Mouse (Mus musculus) limb, embryonic 14.5 days (tissue): ENCODE data around the gene Mmrn1. TPM values are rescaled to one million over a fixed set of nuclear protein-coding genes. Genes with fewer than 3 reads are reported as not detected.

Source experiments
- ATAC-seq: fragments of 200-750 bp; cut with Nextera tagmentation; 2 replicates; pipeline ENCODE4 v1.8.0; 2017; ENCODE audit warnings: low read depth, moderate number of reproducible peaks, moderate TSS enrichment; ENCODE audit not compliant: low FRiP score
- DNase-seq: peaks from one replicate; pipeline ENCODE4 v3.0.0-alpha.2; 2015; ENCODE audit warnings: low spot score
- H3K27ac ChIP-seq: fragments of 300-500 bp; sonication (generic); replicated peaks from 2 replicates; pipeline ENCODE4 v1.5.1; 2014; ENCODE audit warnings: low read depth, mild to moderate bottlenecking, low read length, moderate library complexity, mixed read lengths
- H3K27me3 ChIP-seq: fragments of 300-500 bp; sonication (generic); 2 replicates; pipeline ENCODE4 v1.6.1; 2014; ENCODE audit warnings: low read length, mixed read lengths; ENCODE audit not compliant: control insufficient read depth, insufficient read depth
- H3K36me3 ChIP-seq: fragments of 300-500 bp; sonication (generic); 2 replicates; pipeline ENCODE4 v1.6.1; 2014; ENCODE audit warnings: mild to moderate bottlenecking, low read length, moderate library complexity, mixed read lengths; ENCODE audit not compliant: control insufficient read depth, insufficient read depth
- H3K4me1 ChIP-seq: fragments of 300-500 bp; sonication (generic); 2 replicates; pipeline ENCODE4 v1.6.1; 2014; ENCODE audit warnings: antibody characterized with exemption, low read length, mixed read lengths; ENCODE audit not compliant: control insufficient read depth, insufficient read depth
- H3K4me2 ChIP-seq: fragments of 300-500 bp; sonication (generic); replicated peaks from 2 replicates; pipeline ENCODE4 v1.6.1; 2014; ENCODE audit warnings: low read depth, mild to moderate bottlenecking, low read length, moderate library complexity; ENCODE audit not compliant: severe bottlenecking
- H3K4me3 ChIP-seq: fragments of 300-500 bp; sonication (generic); replicated peaks from 2 replicates; pipeline ENCODE4 v1.5.1; 2014; ENCODE audit warnings: low read length
- H3K9ac ChIP-seq: fragments of 300-500 bp; sonication (generic); 2 replicates; pipeline ENCODE4 v1.6.1; 2014; ENCODE audit warnings: mild to moderate bottlenecking, low read depth, low read length, moderate library complexity; ENCODE audit not compliant: severe bottlenecking
- H3K9me3 ChIP-seq: fragments of 300-500 bp; sonication (generic); 2 replicates; pipeline ENCODE4 v1.6.1; 2016; ENCODE audit warnings: low read length; ENCODE audit not compliant: control insufficient read depth
- POLR2A ChIP-seq: fragments of 200-500 bp; IDR thresholded peaks from 2 replicates; pipeline ENCODE4 v1.8.0; 2012; ENCODE audit warnings: inconsistent platforms, mild to moderate bottlenecking, moderate library complexity, borderline replicate concordance; ENCODE audit not compliant: insufficient read depth, insufficient read length; ENCODE audit errors: extremely low read depth
- WGBS: fragments of 180-500 bp; shearing (Covaris S2); extraction: QIAGEN DNeasy Blood & Tissue Kit; methylation state at CpG from one replicate; pipeline ENCODE4 v1.1.7; 2014; 5-methylcytosine and 5-hydroxymethylcytosine counted together
- polyA plus RNA-seq, 2 experiments: library from polyadenylated mRNA; depleted of rRNA in 1 of 2; stranded (reverse) in 1 of 2; unstranded in 1 of 2; fragments of >200 nt; fragmentation: Nextera tagmentation in 1 of 2; extraction: Ambion mirVana in 1 of 2; gene quantifications; 2 replicates each; pipeline versions ENCODE4 v1.2.1 to v1.2.3; 2012 to 2014

Gene Mmrn1
- polyA plus RNA-seq, 2 experiments: 3.7 to 7.5 TPM

DNA sequence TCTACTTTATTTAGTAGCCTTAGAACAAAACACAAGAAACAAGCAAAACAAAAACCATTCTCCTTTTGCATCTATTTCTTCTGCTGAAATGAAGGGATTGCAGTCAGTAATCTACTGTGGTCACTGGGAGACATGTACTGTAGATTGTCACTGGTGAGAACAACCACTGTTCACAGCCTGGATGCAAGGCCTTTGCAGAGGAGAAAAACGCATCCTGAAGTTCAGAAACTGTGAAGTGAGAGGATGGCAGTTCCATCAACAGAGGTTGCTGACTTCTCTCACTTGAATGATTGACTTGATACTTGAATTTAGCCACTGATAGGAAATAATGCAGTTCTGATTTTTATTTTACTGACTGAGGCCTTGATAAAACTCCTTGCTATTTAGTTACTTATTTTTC, 53.8 kb downstream of the Mmrn1 start:
- H3K36me3 ChIP-seq: no peaks in the 10 kb centered on the region

DNA sequence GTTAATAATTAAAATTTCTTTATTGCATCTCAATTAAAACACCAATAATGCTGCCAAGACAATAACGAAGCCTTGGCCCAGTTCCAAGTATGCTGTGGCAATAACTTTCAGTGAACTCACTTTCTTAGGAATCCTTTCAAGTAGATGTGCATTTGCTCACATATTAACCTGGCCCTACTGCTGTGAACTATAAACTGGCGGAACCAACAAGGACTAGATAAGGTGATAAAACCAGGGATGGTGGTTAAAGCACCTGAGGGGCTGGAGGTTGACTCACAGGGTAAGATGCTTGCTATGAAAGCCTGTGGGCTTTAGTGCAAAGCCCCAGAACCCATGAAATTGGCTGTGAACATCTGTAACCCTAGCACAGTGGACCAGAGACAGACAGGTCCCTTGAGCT, 54.3 kb downstream of the Mmrn1 start:
- no peak for TF ChIP-seq POLR2A
- H3K9ac ChIP-seq: no peak overlapping the region
- no peaks in the 10 kb centered on the region for H3K9me3 ChIP-seq
- WGBS: 52% methylated on average over 2 of the region's 2 CpGs
- no peaks in the 10 kb centered on the region for H3K4me1 ChIP-seq
- H3K36me3 ChIP-seq: no peaks in the 10 kb centered on the region
- H3K27ac ChIP-seq: no peak overlapping the region
- H3K4me3 ChIP-seq: no peak overlapping the region
- no peak for ATAC-seq
- no peak overlapping the region for H3K4me2 ChIP-seq
- H3K27me3 ChIP-seq: no peaks in the 10 kb centered on the region
- DNase-seq: no peak

More for the DNA sequence above, 53.8 kb downstream of the Mmrn1 start:
- ATAC-seq: no peak
- no peak for TF ChIP-seq POLR2A
- H3K4me2 ChIP-seq: no peak overlapping the region
- H3K4me1 ChIP-seq: no peaks in the 10 kb centered on the region
- no peaks in the 10 kb centered on the region for H3K27me3 ChIP-seq
- no peak for DNase-seq
- H3K27ac ChIP-seq: no peak overlapping the region
- H3K9ac ChIP-seq: no peak overlapping the region
- H3K4me3 ChIP-seq: no peak overlapping the region
- 48% methylated on average over 1 of the region's 1 CpGs for WGBS
- no peaks in the 10 kb centered on the region for H3K9me3 ChIP-seq

DNA sequence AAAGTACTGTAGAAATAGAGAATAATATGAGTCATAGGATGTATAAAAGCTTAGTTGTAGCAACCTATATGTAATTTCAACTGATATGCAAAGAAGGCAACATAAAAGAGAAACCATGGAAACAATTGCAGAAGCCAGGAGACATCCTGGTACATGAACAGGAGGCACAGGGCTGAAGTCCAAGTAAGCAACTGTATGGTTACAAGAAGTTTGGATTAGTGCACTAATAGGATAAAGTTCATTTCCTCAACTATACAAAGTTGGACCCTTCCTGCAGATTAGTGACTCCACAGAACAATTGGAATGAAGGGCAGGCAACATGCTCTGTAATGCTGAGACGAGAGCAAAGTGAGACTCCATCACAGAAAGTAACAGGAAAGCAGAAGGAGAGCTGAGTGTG, 59.6 kb downstream of the Mmrn1 start:
- Histone ChIP-seq H3K27ac (no peak overlapping the region), H3K4me3 (no peak overlapping the region), H3K4me2 (no peak overlapping the region), H3K36me3 (no peaks in the 10 kb centered on the region), H3K9me3 (no peaks in the 10 kb centered on the region), H3K27me3 (no peaks in the 10 kb centered on the region), H3K9ac (no peak overlapping the region), H3K4me1 (no peaks in the 10 kb centered on the region)
- no peak for ATAC-seq
- no peak for TF ChIP-seq POLR2A
- 82% methylated on average over 1 of the region's 1 CpGs for WGBS
- no peak for DNase-seq

DNA sequence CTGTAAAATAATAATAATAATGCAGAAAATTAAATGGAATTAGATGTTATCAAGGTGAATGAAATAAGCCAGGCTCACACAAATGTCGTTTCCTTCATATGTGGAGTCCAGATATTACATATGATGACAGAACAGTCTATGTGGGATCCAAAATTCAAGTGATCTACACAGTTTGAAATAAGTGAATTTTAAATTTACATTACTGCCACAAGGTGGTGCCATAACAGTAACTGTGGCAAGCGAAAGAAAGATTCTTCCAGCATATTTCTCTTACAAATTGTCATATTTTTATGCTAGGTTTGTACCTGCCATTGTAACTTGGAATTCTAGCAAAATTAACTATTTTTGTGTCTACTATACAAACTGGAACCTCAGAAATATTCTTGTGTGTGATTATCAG, 61.1 kb downstream of the Mmrn1 start:
- Histone ChIP-seq H3K27me3 (no peaks in the 10 kb centered on the region), H3K9ac (no peak overlapping the region), H3K4me1 (no peaks in the 10 kb centered on the region), H3K27ac (no peak overlapping the region), H3K36me3 (no peaks in the 10 kb centered on the region), H3K4me3 (no peak overlapping the region), H3K9me3 (no peaks in the 10 kb centered on the region), H3K4me2 (no peak overlapping the region)
- TF ChIP-seq POLR2A: no peak
- WGBS: 41% methylated on average over 2 of the region's 2 CpGs
- no peak for ATAC-seq
- no peak for DNase-seq

DNA sequence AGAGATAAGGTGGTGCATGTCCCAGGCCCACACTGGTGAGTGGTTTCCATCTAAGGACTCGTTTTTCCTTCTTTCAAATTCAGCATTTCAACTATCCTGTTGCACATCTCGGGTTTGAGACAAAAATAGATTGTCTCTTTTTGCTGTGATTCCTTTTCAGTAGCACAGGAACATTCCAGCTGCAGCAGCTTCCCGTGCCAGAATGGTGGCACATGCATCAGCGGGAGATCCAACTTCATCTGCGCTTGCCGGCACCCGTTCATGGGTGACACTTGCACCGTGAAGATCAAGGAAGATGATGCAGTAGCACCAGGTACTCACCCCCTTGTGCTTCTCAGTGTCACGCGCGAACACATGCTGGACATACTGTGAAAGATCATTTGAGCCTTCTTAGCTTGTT, 62.1 kb downstream of the Mmrn1 start:
- no peaks in the 10 kb centered on the region for H3K9me3 ChIP-seq
- no peak overlapping the region for H3K4me3 ChIP-seq
- DNase-seq (no peak), ATAC-seq (no peak)
- H3K27me3 ChIP-seq: no peaks in the 10 kb centered on the region
- TF ChIP-seq POLR2A: no peak
- no peak overlapping the region for H3K4me2 ChIP-seq
- H3K36me3 ChIP-seq: no peaks in the 10 kb centered on the region
- H3K4me1 ChIP-seq: no peaks in the 10 kb centered on the region
- no peak overlapping the region for H3K9ac ChIP-seq
- WGBS: 91% methylated on average over 11 of the region's 11 CpGs
- no peak overlapping the region for H3K27ac ChIP-seq

DNA sequence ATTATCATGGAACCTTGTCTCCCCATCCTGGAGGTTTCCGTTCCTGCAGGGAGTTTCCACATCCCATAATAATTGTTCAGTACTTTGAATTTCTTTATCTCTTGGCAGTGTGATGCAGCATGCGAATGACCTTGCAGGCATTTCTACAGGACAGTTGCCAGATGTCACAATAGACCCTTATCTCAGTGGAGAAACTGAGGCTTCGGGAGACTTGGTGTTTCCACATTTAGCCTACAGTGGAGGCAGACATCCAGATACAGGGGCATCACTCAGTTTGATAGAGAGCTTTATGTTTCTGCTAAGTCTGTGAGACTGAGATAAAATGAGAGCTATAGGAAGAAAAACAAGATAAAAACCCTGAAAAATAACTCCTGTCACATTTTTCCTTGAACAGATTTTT, 63.0 kb downstream of the Mmrn1 start:
- Histone ChIP-seq H3K27ac (no peak overlapping the region), H3K36me3 (no peaks in the 10 kb centered on the region), H3K9ac (no peak overlapping the region), H3K4me2 (no peak overlapping the region), H3K4me3 (no peak overlapping the region), H3K4me1 (no peaks in the 10 kb centered on the region), H3K9me3 (no peaks in the 10 kb centered on the region), H3K27me3 (no peaks in the 10 kb centered on the region)
- no peak for DNase-seq
- 89% methylated on average over 3 of the region's 3 CpGs for WGBS
- ATAC-seq: no peak
- no peak for TF ChIP-seq POLR2A
